Comparison of ENCODE assay signal across 27 mouse cellular contexts in genomic region chr17:81477420-81477819, GRCm38 (mm10). TPM values are rescaled to one million over a fixed set of nuclear protein-coding genes. Genes with fewer than 3 reads are reported as not detected.
DNase-seq lines count a peak whose midpoint lies in the region; ATAC-seq and TF ChIP-seq lines count a peak whose summit lies in the region.
"Had no signal": no experiment of that assay in that cellular context is flagged by ENCODE, and none has a peak within 500 bp of the region (broad histone marks: within the 10 kb centered on the region; RNA-seq: fewer than 3 reads in every experiment).

No protein-coding gene starts in this region.

- H3K36me3 ChIP-seq in forebrain, postnatal 0 days (ENCODE audit: insufficient read depth), result no peaks in the 10 kb centered on the region
- H3K36me3 ChIP-seq in forebrain, embryonic 15.5 days, result no peaks in the 10 kb centered on the region
- H3K36me3 ChIP-seq in hindbrain, postnatal 0 days (ENCODE audit: insufficient read depth, low read length), result no peaks in the 10 kb centered on the region
- no peaks in the 10 kb centered on the region for H3K36me3 ChIP-seq in hindbrain, embryonic 16.5 days (ENCODE audit: control insufficient read depth, insufficient read depth, low read length)
- no peaks in the 10 kb centered on the region for H3K36me3 ChIP-seq in liver, adult 2 months (ENCODE audit: control insufficient read depth, insufficient read depth, low read length)
- peaks cover 0 to 9% of the 10 kb centered on the region in 2 experiments; a peak in 2 of 4 replicates for H3K36me3 ChIP-seq in MEL (ENCODE audit: control insufficient read depth in 1 of 2, insufficient read depth in 2 of 2, low read length in 2 of 2)
- H3K36me3 ChIP-seq: limb, embryonic 15.5 days; lung, embryonic 15.5 days had no signal

- no peak overlapping the region for H3K27ac ChIP-seq in forebrain, postnatal 0 days (ENCODE audit: low read depth, low read length)
- H3K27ac ChIP-seq in forebrain, embryonic 15.5 days (replicated peaks), result no peak overlapping the region
- no peak overlapping the region for H3K27ac ChIP-seq in hindbrain, postnatal 0 days
- H3K27ac ChIP-seq in hindbrain, embryonic 16.5 days (ENCODE audit: low read depth, low read length), result no peak overlapping the region
- H3K27ac ChIP-seq in liver, adult 2 months (replicated peaks; ENCODE audit: insufficient read depth, low read depth, low read length), result no peak overlapping the region
- no peak overlapping the region for H3K27ac ChIP-seq in MEL (ENCODE audit: control insufficient read depth, low read depth, low read length)
- H3K27ac ChIP-seq: hindbrain, embryonic 14.5 days; limb, embryonic 15.5 days; lung, embryonic 15.5 days had no signal

- no peak for TF ChIP-seq POLR2A in liver, adult 2 months (IDR thresholded peaks at IDR 0.05; ENCODE audit: extremely low read depth, insufficient read depth, low read length)
- no peak for TF ChIP-seq POLR2A in MEL (IDR thresholded peaks at IDR 0.05; ENCODE audit: control insufficient read depth in 1 of 2, insufficient read depth in 1 of 2, low read depth in 1 of 2, low read length in 2 of 2, poor library complexity in 1 of 2)

- peaks cover 7% of the 10 kb centered on the region; the same call in 1 of the 2 replicates for H3K4me1 ChIP-seq in forebrain, postnatal 0 days (ENCODE audit: insufficient read depth)
- peaks cover 29% of the 10 kb centered on the region for H3K4me1 ChIP-seq in forebrain, embryonic 15.5 days
- peaks cover 16% of the 10 kb centered on the region for H3K4me1 ChIP-seq in hindbrain, postnatal 0 days (ENCODE audit: insufficient read depth, low read length)
- peaks cover 15% of the 10 kb centered on the region for H3K4me1 ChIP-seq in hindbrain, embryonic 16.5 days (ENCODE audit: control insufficient read depth, insufficient read depth, low read depth, low read length)
- H3K4me1 ChIP-seq in liver, adult 2 months (ENCODE audit: control insufficient read depth, insufficient read depth, low read length), result no peaks in the 10 kb centered on the region
- peaks cover 0 to 5% of the 10 kb centered on the region in 2 experiments; a peak in 1 of 4 replicates for H3K4me1 ChIP-seq in MEL (ENCODE audit: control insufficient read depth in 1 of 2, insufficient read depth in 2 of 2, low read length in 2 of 2)

- no peaks in the 10 kb centered on the region for H3K9me3 ChIP-seq in forebrain, postnatal 0 days (ENCODE audit: low read length)
- H3K9me3 ChIP-seq in forebrain, embryonic 15.5 days, result no peaks in the 10 kb centered on the region
- no peaks in the 10 kb centered on the region for H3K9me3 ChIP-seq in hindbrain, postnatal 0 days (ENCODE audit: low read length)
- H3K9me3 ChIP-seq in hindbrain, embryonic 16.5 days (ENCODE audit: control insufficient read depth, low read length), result no peaks in the 10 kb centered on the region
- H3K9me3 ChIP-seq in MEL (replicated peaks; ENCODE audit: insufficient read depth, low read length), result no peaks in the 10 kb centered on the region
- H3K9me3 ChIP-seq: limb, embryonic 15.5 days; lung, embryonic 15.5 days had no signal

- H3K27me3 ChIP-seq in forebrain, postnatal 0 days (ENCODE audit: insufficient read depth, low read length), result no peaks in the 10 kb centered on the region
- H3K27me3 ChIP-seq in forebrain, embryonic 15.5 days, result no peaks in the 10 kb centered on the region
- no peaks in the 10 kb centered on the region for H3K27me3 ChIP-seq in hindbrain, postnatal 0 days (ENCODE audit: insufficient read depth, low read length)
- H3K27me3 ChIP-seq in hindbrain, embryonic 16.5 days (replicated peaks; ENCODE audit: control insufficient read depth, insufficient read depth, low read length), result no peaks in the 10 kb centered on the region
- H3K27me3 ChIP-seq in liver, adult 2 months (ENCODE audit: control insufficient read depth, insufficient read depth, low read length), result no peaks in the 10 kb centered on the region
- H3K27me3 ChIP-seq in MEL (ENCODE audit: control insufficient read depth in 1 of 2, insufficient read depth in 2 of 2, low read length in 2 of 2), result no peaks in the 10 kb centered on the region
- H3K27me3 ChIP-seq: limb, embryonic 15.5 days; lung, embryonic 15.5 days had no signal

- H3K79me2 ChIP-seq in liver, adult 2 months (ENCODE audit: control insufficient read depth, insufficient read depth, low read length), result no peaks in the 10 kb centered on the region
- H3K79me2 ChIP-seq in MEL (ENCODE audit: control insufficient read depth, insufficient read depth, low read length, poor library complexity), result no peaks in the 10 kb centered on the region

- no peak for DNase-seq in forebrain, postnatal 0 days
- DNase-seq in hindbrain, postnatal 0 days (ENCODE audit: low spot score), result no peak
- peak; percentile 8 for DNase-seq in liver, adult 2 months (ENCODE audit: extremely low read depth, low read depth, low spot score)
- DNase-seq in liver, result no peak
- no peak for DNase-seq in MEL (ENCODE audit: low read depth, low spot score)
- no peak for DNase-seq in layer of hippocampus, adult 18-20 months (ENCODE audit: low spot score in 2 of 2)
- DNase-seq: adrenal gland, adult 2 months; cerebellum, adult 9-11 months; gastrocnemius, postnatal 25 days; kidney, adult 11 months; midbrain, embryonic 14.5 days; thymus, postnatal 25 days had no signal

- no peak overlapping the region for H3K4me3 ChIP-seq in forebrain, postnatal 0 days (ENCODE audit: low read depth, low read length)
- no peak overlapping the region for H3K4me3 ChIP-seq in forebrain, embryonic 15.5 days
- no peak overlapping the region for H3K4me3 ChIP-seq in hindbrain, postnatal 0 days (ENCODE audit: low read length)
- H3K4me3 ChIP-seq in hindbrain, embryonic 16.5 days (ENCODE audit: low read length), result no peak overlapping the region
- no peak overlapping the region for H3K4me3 ChIP-seq in liver, adult 2 months (ENCODE audit: insufficient read depth, low read depth, low read length)
- H3K4me3 ChIP-seq in MEL (ENCODE audit: control insufficient read depth in 1 of 2, insufficient read depth in 1 of 2, low read depth in 2 of 2, low read length in 2 of 2), result no peak overlapping the region
- H3K4me3 ChIP-seq: limb, embryonic 15.5 days; lung, embryonic 15.5 days; myocyte had no signal

- H3K4me2 ChIP-seq in forebrain, postnatal 0 days (ENCODE audit: low read depth), result no peak overlapping the region
- no peak overlapping the region for H3K4me2 ChIP-seq in forebrain, embryonic 15.5 days (replicated peaks)
- H3K4me2 ChIP-seq in hindbrain, postnatal 0 days (ENCODE audit: low read depth, low read length), result no peak overlapping the region
- H3K4me2 ChIP-seq in hindbrain, embryonic 16.5 days (ENCODE audit: low read length), result no peak overlapping the region
- H3K4me2 ChIP-seq: heart, embryonic 11.5 days; hindbrain, embryonic 14.5 days; limb, embryonic 15.5 days; lung, embryonic 15.5 days had no signal

- ATAC-seq in forebrain, postnatal 0 days, result no peak
- no peak for ATAC-seq in forebrain, embryonic 15.5 days (replicated peaks)
- ATAC-seq in hindbrain, postnatal 0 days, result no peak
- ATAC-seq in hindbrain, embryonic 16.5 days, result no peak

- H3K9ac ChIP-seq in forebrain, postnatal 0 days, result no peak overlapping the region
- no peak overlapping the region for H3K9ac ChIP-seq in forebrain, embryonic 15.5 days (replicated peaks)
- H3K9ac ChIP-seq in hindbrain, postnatal 0 days (replicated peaks; ENCODE audit: low read length), result no peak overlapping the region
- no peak overlapping the region for H3K9ac ChIP-seq in hindbrain, embryonic 16.5 days (ENCODE audit: low read depth, low read length)
- H3K9ac ChIP-seq in liver, adult 2 months (ENCODE audit: low read depth, low read length), result no peak overlapping the region
- H3K9ac ChIP-seq in MEL (ENCODE audit: control insufficient read depth, low read depth, low read length, poor library complexity, severe bottlenecking), result no peak overlapping the region
- H3K9ac ChIP-seq: hindbrain, embryonic 14.5 days; limb, embryonic 15.5 days; lung, embryonic 15.5 days had no signal

- WGBS in forebrain, postnatal 0 days, result 80% methylated on average over 1 of the region's 1 CpGs
- 84% methylated on average over 1 of the region's 1 CpGs for WGBS in forebrain, embryonic 15.5 days
- WGBS in hindbrain, postnatal 0 days, result 90% methylated on average over 1 of the region's 1 CpGs
- WGBS in hindbrain, embryonic 16.5 days, result 70% methylated on average over 1 of the region's 1 CpGs
- WGBS in liver, adult 2 months, result 58% methylated on average over 1 of the region's 1 CpGs

- peak; percentile 13; the same call in 1 of the 2 replicates for TF ChIP-seq RAD21 in MEL (IDR thresholded peaks at IDR 0.05; ENCODE audit: low read depth, low read length)

- no peak for TF ChIP-seq EP300 in MEL (IDR thresholded peaks at IDR 0.05; ENCODE audit: low read depth in 1 of 2, low read length in 2 of 2)

- TF ChIP-seq CTCF in forebrain, postnatal 0 days (IDR thresholded peaks at IDR 0.05; ENCODE audit: low read depth), result peak; percentile 22; the same call in 1 of the 2 replicates
- peak; percentile 30; the same call in 1 of the 2 replicates for TF ChIP-seq CTCF in hindbrain, postnatal 0 days (IDR thresholded peaks at IDR 0.05; ENCODE audit: low read depth)
- TF ChIP-seq CTCF in liver, adult 2 months (IDR thresholded peaks at IDR 0.05; ENCODE audit: low read depth, low read length), result no peak
- TF ChIP-seq CTCF in MEL (IDR thresholded peaks at IDR 0.05 in 2 of 3, conservative IDR thresholded peaks at IDR 0.05 in 1 of 3; ENCODE audit: control insufficient read depth in 1 of 3, insufficient read depth in 1 of 3, low read depth in 2 of 3, low read length in 3 of 3, poor library complexity in 1 of 3, severe bottlenecking in 1 of 3), result peak in 1 of 3 experiments; percentile 15; a peak in 1 of 6 replicates

TF ChIP-seq in MEL, 35 proteins besides CTCF, POLR2A, EP300 and RAD21:
- TF ChIP-seq SMC3 (IDR thresholded peaks at IDR 0.05; ENCODE audit: low read depth, low read length) (peak; percentile 21; the same call in 1 of the 2 replicates), GATA1 (IDR thresholded peaks at IDR 0.05; ENCODE audit: low read depth, low read length) (no peak), KAT2A (conservative IDR thresholded peaks at IDR 0.05; ENCODE audit: low read depth, low read length) (no peak)

RNA-seq across cellular contexts. Expression of gene Gm11096, which starts 35.9 kb away (rescaled TPM):
- total RNA-seq in forebrain, postnatal 0 days (2014; rRNA removed), result not detected in 2 replicates
- polyA plus RNA-seq in forebrain, postnatal 0 days (2015; fragmentation: Nextera tagmentation; extraction: Ambion mirVana), result not detected in 2 replicates
- not detected in 2 replicates for polyA plus RNA-seq in forebrain, embryonic 15.5 days (2015; fragmentation: Nextera tagmentation; extraction: Ambion mirVana)
- total RNA-seq in hindbrain, postnatal 0 days (2014; rRNA removed), result not detected in 2 replicates
- polyA plus RNA-seq in hindbrain, postnatal 0 days (2015; fragmentation: Nextera tagmentation; extraction: Ambion mirVana), result not detected in 2 replicates
- polyA plus RNA-seq in hindbrain, embryonic 16.5 days (2015; fragmentation: Nextera tagmentation; extraction: Ambion mirVana), result not detected in 2 replicates
- total RNA-seq in liver, adult 2 months (2014; rRNA removed), result not detected in 2 replicates
- not detected in 2 replicates for polyA plus RNA-seq in liver, adult 2 months (2012; rRNA removed)
- not detected in 2 replicates for total RNA-seq in MEL (2012; rRNA removed)
- polyA plus RNA-seq in MEL (2012; ENCODE audit: insufficient read depth in 1 of 2, insufficient read length in 2 of 2, low read depth in 1 of 2, low replicate concordance in 2 of 2, missing spikeins in 1 of 2), result not detected
- not detected for total RNA-seq in layer of hippocampus, adult 18-20 months (2021)
- total RNA-seq: adrenal gland, adult 2 months; gastrocnemius, postnatal 25 days; heart, postnatal 25 days; layer of hippocampus, postnatal 14 days; left cerebral cortex, postnatal 36 days; megakaryocyte, adult 5-6 weeks had no signal
- polyA plus RNA-seq: adrenal gland, adult 2 months; embryonic facial prominence, embryonic 14.5 days; heart, embryonic 11.5 days; hindbrain, embryonic 14.5 days; limb, embryonic 15.5 days; lung, embryonic 15.5 days; midbrain, embryonic 14.5 days; myocyte; neural tube, embryonic 14.5 days; small intestine, adult 2 months; testis, adult 2 months had no signal
